14 mouse cellular contexts compared by ENCODE assay signal in genomic region chr11:55208001-55208690, GRCm38 (mm10). TPM values are rescaled to one million over a fixed set of nuclear protein-coding genes. Genes with fewer than 3 reads are reported as not detected.
DNase-seq lines count a peak whose midpoint lies in the region; ATAC-seq lines count a peak whose summit lies in the region.
"Had no signal": no experiment of that assay in that cellular context is flagged by ENCODE, and none has a peak within 500 bp of the region (broad histone marks: within the 10 kb centered on the region; RNA-seq: fewer than 3 reads in every experiment).

No protein-coding gene starts in this region.

- no peak overlapping the region for H3K4me3 ChIP-seq in kidney, embryonic 16.5 days (ENCODE audit: low read length)
- H3K4me3 ChIP-seq: forebrain, embryonic 12.5 days; heart, embryonic 13.5 days had no signal

- H3K27me3 ChIP-seq in kidney, embryonic 16.5 days (ENCODE audit: insufficient read depth, low read length), result no peaks in the 10 kb centered on the region
- H3K27me3 ChIP-seq: forebrain, embryonic 12.5 days had no signal

- no peak overlapping the region for H3K9ac ChIP-seq in kidney, embryonic 16.5 days (replicated peaks; ENCODE audit: low read length)
- H3K9ac ChIP-seq: forebrain, embryonic 12.5 days; heart, embryonic 13.5 days had no signal

- ATAC-seq in kidney, embryonic 16.5 days (ENCODE audit: low FRiP score, low TSS enrichment), result no peak
- ATAC-seq in megakaryocyte progenitor cell, adult 5-6 weeks (replicated peaks; ENCODE audit: poor library complexity), result peak; percentile 70
- no peak for ATAC-seq in erythroblast, adult 5-6 weeks (replicated peaks; ENCODE audit: low FRiP score, poor library complexity, severe bottlenecking)
- ATAC-seq: hindbrain, embryonic 16.5 days had no signal

- no peak overlapping the region for H3K4me2 ChIP-seq in kidney, embryonic 16.5 days (replicated peaks; ENCODE audit: low read depth, low read length)
- H3K4me2 ChIP-seq: forebrain, embryonic 12.5 days; heart, embryonic 13.5 days had no signal

- 36% methylated on average over 6 of the region's 6 CpGs for WGBS in kidney, embryonic 16.5 days

- no peaks in the 10 kb centered on the region for H3K36me3 ChIP-seq in kidney, embryonic 16.5 days (ENCODE audit: insufficient read depth, low read length)
- H3K36me3 ChIP-seq: forebrain, embryonic 12.5 days had no signal

- peak overlapping the region; percentile 8; the same call in 1 of the 2 replicates for H3K27ac ChIP-seq in kidney, embryonic 16.5 days (ENCODE audit: low read length)
- H3K27ac ChIP-seq: forebrain, embryonic 12.5 days; heart, embryonic 13.5 days had no signal

- no peaks in the 10 kb centered on the region for H3K9me3 ChIP-seq in kidney, embryonic 16.5 days (ENCODE audit: low read length)
- H3K9me3 ChIP-seq: forebrain, embryonic 12.5 days; heart, embryonic 13.5 days had no signal

- DNase-seq in layer of hippocampus, adult 9-11 months, result peak; percentile 85
- DNase-seq in layer of hippocampus, adult 18-20 months (ENCODE audit: low spot score in 2 of 2), result no peak
- DNase-seq in brain, adult 2 months (ENCODE audit: low read depth, low spot score), result peak; percentile 52
- no peak for DNase-seq in urinary bladder, adult 18-20 months (ENCODE audit: low spot score in 2 of 2)
- DNase-seq in adrenal gland, postnatal 4 days (ENCODE audit: low spot score in 2 of 2), result no peak
- DNase-seq: thymus, adult 18-20 months had no signal

- H3K4me1 ChIP-seq in kidney, embryonic 16.5 days (ENCODE audit: insufficient read depth, low read length), result peaks cover 37% of the 10 kb centered on the region

RNA-seq across cellular contexts. Expression of gene Slc36a1, which starts 4.0 kb away (rescaled TPM):
- total RNA-seq in layer of hippocampus, adult 18-20 months (2021), result 10 to 100 TPM; 57.9 to 68.4 TPM
- polyA plus RNA-seq in kidney, embryonic 16.5 days (2015; fragmentation: Nextera tagmentation; extraction: Ambion mirVana), result 1.6 and 3.0 TPM in 2 replicates
- total RNA-seq in megakaryocyte progenitor cell, adult 5-6 weeks (2015), result 24.6 and 25.4 TPM in 2 replicates
- 10.7 and 12.4 TPM in 2 replicates for total RNA-seq in megakaryocyte progenitor cell, adult 5-6 weeks (2017)
- 2.5 and 4.6 TPM in 2 replicates for total RNA-seq in erythroblast, adult 5-6 weeks (2015; ENCODE audit: low replicate concordance)
- total RNA-seq in erythroblast, adult 5-6 weeks (2017; ENCODE audit: low replicate concordance), result 1.7 and 1.8 TPM in 2 replicates
- 10 to 100 TPM; 35.5 to 35.6 TPM for total RNA-seq in adrenal gland, postnatal 4 days (2021)

RNA-seq across cellular contexts. Expression of gene Slc36a2, which starts 23.3 kb away (rescaled TPM):
- under 1 TPM in 1 of 2 experiments, not detected in 1; 0.23 TPM for total RNA-seq in layer of hippocampus, adult 18-20 months (2021)
- polyA plus RNA-seq in kidney, embryonic 16.5 days (2015; fragmentation: Nextera tagmentation; extraction: Ambion mirVana), result 0.61 and 0.81 TPM in 2 replicates
- total RNA-seq in megakaryocyte progenitor cell, adult 5-6 weeks (2015), result 3.1 and 4.7 TPM in 2 replicates
- total RNA-seq in megakaryocyte progenitor cell, adult 5-6 weeks (2017), result 1.7 and 2.6 TPM in 2 replicates
- not detected in 2 replicates for total RNA-seq in erythroblast, adult 5-6 weeks (2015; ENCODE audit: low replicate concordance)
- 0.34 TPM in 1 of 2 replicates, not detected in the other for total RNA-seq in erythroblast, adult 5-6 weeks (2017; ENCODE audit: low replicate concordance)
- total RNA-seq in adrenal gland, postnatal 4 days (2021), result 10 to 100 TPM; 45.2 to 66.6 TPM
- polyA plus RNA-seq: forebrain, embryonic 12.5 days had no signal

RNA-seq across cellular contexts. Expression of gene Slc36a3, which starts 56.6 kb away (rescaled TPM):
- not detected for total RNA-seq in layer of hippocampus, adult 18-20 months (2021)
- not detected in 2 replicates for polyA plus RNA-seq in kidney, embryonic 16.5 days (2015; fragmentation: Nextera tagmentation; extraction: Ambion mirVana)
- not detected in 2 replicates for total RNA-seq in megakaryocyte progenitor cell, adult 5-6 weeks (2015)
- 0.14 TPM in 1 of 2 replicates, not detected in the other for total RNA-seq in megakaryocyte progenitor cell, adult 5-6 weeks (2017)
- not detected in 2 replicates for total RNA-seq in erythroblast, adult 5-6 weeks (2015; ENCODE audit: low replicate concordance)
- not detected in 2 replicates for total RNA-seq in erythroblast, adult 5-6 weeks (2017; ENCODE audit: low replicate concordance)
- total RNA-seq in adrenal gland, postnatal 4 days (2021), result not detected
- total RNA-seq: left cerebral cortex, adult 8-10 months had no signal
- polyA plus RNA-seq: forebrain, embryonic 12.5 days; heart, embryonic 13.5 days; hindbrain, embryonic 16.5 days; lung, embryonic 16.5 days had no signal

Comparison
In these comparisons a context has a peak if more than half of its experiments do, and no peak if none do; other contexts are left out.
1. DNase-seq: peak in layer of hippocampus, adult 9-11 months (single experiment) and brain, adult 2 months (single experiment); none in layer of hippocampus, adult 18-20 months (0 of 2), urinary bladder, adult 18-20 months (0 of 2) and adrenal gland, postnatal 4 days (0 of 2).
2. RNA of gene Slc36a2, which starts 23.3 kb away (total RNA-seq): 45.2 to 66.6 TPM in adrenal gland, postnatal 4 days; 1.7 to 4.7 TPM in megakaryocyte progenitor cell, adult 5-6 weeks, 0.34 TPM in erythroblast, adult 5-6 weeks and 0.23 TPM in layer of hippocampus, adult 18-20 months; every median in the first group is over 4 times any median in the second.